Mouse (Mus musculus) 3T3-L1 (cell line): ENCODE data around the gene Dnah1.

Source experiments
- DNase-seq: peaks from one replicate; pipeline ENCODE4 v3.0.0-alpha.2; 2015; ENCODE audit warnings: low read depth, low spot score

The Dnah1 gene

DNA sequence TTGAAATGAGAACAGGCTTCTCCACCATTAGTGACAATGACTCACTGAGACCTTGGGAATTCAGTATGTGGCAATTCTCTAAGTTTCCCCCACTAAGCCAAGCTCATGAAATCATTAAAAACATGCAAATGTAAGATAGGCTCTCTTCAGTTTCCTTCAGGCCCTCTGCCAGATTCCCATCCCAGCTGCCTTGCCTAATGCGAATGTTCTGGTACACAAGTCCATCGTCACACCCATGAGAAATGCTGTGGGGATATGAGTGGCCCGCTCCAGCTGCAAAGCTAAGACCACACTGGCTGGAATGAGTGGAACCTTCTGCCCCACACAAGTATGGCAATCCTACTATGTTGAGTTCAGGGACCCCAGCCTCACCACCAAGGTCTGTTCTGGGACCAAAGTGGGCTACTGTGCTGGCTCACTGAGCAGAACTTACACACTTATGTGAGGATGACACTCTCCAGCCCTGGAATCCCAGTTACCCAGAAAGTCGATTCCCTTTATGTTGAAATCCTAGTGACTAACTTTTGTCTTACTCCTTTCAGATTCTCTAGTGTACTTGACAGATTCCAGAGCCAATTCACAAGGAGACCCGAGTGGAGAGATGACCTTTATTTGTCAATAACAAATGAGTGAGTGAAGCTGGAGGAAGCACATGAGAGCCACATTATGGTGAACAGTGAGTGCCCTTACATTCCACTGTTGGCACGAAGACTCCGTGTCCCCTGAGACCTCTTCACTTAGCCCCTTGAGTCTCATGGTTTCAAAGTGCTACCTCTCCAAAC is 86.4 kb downstream of the Dnah1 start:
- no peak for DNase-seq

DNA sequence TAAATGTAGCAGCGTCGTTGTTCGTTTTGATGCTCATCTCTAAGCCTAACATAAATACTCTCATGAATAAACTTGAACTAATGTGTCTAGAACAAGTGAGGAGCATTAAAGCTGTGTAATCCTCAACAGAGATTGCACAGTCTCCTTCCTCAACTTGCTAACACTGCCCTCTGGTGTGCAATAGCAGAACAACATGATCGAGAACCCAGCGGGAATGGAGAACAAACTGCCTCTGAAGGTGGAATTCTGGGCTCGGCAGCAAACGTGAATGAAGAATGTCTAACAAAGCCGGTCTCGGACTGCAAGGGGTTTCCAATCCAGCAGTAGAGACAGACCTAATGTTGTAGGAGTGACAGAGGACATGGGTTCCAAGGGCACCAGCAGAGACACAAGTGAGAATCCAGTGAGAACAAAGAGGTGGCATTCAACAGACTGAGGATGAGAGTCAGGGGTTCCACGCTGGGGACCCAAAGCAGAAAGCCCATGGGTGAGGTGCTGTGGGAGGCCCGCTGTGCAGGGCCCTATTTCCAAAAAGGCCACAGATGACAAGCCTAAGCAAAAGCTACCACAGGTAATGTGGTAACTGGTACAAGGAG is 89.6 kb downstream of the Dnah1 start:
- peak; percentile 78 for DNase-seq

DNA sequence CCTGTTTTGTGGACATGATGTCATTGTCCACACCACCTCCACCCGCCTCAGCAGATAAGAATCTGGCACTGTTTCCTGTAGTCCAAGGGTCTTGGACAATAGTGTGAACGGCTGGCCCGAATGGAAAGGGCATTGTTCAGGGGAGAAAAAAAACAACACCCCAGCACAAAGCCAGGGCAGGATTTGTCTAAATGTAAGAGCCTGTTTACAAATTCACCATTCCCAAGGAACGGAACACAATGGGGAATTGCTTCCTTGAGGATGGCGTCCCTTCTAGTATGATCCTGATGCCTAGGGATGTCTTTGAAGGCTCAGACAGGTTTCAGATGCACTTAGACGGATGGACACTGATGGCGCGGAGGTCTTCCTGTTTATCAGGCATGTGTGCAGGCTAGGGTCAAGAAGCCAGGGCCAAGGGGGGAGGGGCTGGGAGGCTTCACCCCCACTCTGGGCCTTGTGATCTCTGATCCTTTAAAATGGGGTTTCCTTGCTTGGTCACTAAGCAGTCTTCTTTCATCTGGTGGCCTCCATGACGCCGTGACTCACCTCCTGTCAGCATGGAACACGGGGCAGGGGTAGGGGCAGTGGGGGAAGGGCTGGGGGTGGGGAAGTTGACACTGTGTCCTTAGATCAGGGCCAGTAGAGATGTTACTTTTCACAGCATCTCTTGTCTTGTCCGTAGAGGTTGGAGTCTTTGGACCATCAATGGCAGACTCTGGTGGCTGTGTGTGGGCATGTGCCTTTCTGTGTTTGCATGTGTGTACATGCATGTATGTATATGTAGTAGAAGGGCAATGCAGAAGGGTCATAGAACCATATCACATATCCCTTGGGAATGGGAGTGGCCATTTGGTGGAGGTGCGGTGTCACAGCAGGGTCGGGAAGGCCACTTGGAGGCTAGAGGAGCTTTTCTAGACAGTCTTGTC is 90.4 kb downstream of the Dnah1 start:
- no peak for DNase-seq

DNA sequence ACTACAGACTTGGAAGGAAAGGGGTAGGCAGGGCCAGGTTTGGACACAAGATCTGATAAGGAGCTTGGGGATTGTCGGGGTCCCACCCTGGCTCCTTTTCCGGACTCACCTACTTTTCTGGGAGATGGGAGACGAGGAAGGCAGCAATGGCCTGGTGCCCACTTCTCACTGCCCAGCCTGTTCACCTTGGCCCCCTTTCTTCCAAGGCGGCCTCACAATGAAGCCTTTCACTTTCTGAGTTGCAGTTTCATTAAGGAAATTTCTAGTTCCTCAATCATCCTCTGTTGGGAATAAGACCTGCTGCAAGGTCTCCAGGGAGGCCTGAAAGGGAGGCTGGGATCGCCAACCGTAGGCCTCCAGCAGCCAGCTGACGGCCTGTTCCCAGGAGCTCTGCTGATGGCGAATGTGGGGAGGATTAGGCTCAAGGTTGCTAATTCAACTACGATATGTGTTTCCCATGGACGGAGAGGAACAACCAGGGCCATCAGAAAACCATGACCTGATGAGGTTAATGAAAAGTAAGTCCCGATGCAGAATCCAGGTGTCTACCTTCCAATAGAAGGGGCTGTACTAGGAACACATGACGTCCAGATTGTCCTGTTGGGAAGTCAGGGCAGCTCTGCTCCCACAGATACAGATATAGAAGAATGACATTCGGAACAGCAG is 91.2 kb downstream of the Dnah1 start:
- no peak for DNase-seq

DNA sequence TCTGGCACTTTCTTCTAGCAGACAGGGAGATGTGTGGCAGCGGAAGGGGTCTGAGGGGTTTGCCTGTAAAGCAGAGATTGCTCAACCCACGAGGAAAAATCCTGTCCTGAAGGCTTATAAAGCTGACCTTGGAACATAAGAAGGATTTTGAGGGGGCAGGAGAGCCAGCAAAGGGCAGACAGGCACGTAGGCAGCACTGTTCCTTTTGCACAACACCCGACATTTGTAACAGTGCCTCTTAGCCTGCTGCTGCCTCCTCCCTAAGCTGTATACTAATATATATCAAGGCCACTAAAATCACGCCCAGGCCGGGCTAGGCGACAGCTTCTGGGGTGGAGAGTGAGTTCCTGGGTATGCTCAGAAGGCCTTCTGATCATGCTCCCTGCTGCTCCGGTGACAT is 93.3 kb downstream of the Dnah1 start:
- no peak for DNase-seq

DNA sequence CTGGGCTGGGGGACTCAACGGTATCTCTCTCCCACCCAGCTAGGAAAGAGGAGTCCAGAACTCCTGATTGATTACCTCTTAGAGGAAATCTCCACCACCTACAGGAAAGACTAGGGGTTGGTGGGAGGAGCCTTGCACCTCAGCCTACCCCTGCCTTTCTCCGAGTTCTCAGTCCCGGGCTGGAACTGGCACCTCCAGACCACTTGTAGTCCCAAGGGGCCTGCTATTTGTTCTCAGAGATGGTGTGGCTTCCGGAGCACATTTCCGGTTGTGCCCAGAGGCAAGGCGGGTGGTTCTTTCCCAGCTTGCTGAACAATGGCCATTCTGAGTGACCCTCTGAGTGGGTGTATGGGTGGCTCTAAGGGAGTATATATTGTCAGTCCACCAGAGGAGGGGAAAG is 95.5 kb downstream of the Dnah1 start:
- no peak for DNase-seq

DNA sequence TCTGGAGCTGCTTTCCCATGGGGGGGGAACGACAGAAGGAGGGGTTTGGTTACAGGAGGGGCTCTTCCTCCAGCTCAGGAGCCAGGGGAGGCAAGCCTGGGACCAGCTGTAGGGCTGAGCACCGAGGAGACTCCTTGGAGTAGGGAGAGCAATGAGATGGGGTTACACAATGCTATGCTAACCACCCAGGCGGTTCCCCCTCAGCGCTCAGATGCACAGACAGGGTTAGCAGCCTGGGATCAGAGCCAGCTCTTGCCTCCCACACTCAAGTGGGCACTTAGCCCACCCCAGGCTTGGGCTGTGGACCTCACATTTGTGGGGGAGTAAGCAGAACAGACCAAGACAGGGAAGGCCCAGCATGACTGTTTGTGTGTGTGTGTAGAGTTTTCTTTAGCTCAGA is 96.7 kb downstream of the Dnah1 start:
- DNase-seq, result no peak

DNA sequence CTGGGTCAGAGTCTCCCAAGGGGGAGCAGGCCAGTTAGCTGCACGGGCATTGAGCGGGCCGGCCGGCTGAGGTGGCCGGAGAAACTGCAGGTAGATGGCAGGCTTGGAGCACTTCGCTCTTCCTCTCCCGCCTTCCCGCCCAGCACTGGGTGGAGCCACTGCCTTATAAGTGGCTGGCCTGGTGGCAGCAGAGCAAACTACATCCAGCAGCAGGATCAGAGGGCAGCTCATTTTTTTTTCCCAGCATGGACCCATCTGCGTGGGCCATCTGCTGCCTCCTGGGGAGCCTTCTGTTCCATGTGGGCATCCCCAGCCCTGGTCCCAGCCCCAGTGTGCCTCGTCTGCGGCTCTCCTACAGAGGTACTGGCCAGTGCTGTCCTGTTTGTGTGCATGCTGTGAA is 106.0 kb downstream of the Dnah1 start, which contains the start of gene Sema3g:
TSS of gene Sema3g (plus strand) at position 195 of the 400 bp plus-strand sequence.
- DNase-seq, result peak; percentile 60

DNA sequence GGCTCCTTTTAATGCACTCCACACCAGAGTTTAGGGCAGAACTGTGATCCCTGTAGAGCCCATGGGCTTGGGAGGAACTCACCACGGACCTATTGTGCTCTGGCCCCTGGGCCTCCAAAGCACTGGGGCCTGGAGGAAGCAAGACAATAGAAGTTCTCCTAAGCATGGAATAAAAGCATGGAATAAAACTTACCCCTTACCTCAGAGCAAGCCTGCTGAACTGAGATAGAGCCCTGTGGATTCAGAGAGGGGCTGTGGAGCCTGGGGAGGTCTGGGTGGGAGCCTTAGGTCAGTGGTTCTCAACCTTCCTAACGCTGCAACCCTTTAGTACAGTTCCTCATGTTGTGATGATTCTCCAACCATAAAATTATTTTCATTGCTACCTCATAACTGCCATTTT is 106.8 kb downstream of the Dnah1 start, which contains the start of gene Nisch:
TSS of gene Nisch (minus strand) at position 101 of the 400 bp plus-strand sequence.
- DNase-seq, result no peak

DNA sequence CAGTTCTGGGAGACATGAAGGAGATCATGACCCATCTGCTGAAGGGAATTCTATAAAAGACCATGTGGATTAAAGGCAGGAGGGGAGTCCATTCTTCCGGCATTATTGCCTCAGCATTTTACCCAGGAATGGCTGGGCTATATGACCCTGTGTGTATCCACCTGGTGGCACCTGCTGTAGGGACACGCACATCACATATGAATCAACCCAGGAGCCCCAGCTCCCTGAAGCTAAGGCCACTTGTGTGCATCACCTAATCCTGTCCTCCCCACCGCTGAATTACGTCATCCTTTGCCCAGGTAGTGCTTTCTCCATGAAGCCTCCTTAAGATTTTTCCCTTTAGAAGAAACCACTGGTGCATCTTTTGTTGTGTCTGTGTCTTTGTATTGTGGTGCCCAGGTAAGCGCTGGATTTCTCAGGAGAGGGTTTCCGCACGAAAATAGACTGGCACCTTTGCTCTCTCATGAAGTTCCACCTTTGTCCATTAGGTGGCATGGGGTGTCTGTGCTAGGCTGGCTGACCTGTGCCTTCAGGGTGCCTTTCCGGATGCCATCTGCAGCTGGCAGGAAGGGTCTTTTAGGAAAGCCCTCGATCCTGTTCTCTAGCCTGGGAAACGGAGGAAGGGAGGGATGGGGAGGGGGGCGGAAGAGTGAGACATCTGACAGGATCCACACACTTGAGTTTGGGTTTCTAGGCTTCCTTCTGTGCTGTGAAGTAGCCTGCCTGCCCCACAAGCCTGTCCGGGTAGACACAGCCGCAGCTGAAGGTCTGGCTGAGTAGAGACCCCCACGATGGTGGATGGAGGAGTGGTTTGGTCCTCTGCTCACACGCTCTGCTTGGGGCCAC is 108.3 kb downstream of the Dnah1 start:
- DNase-seq, result peak; percentile 69

DNA sequence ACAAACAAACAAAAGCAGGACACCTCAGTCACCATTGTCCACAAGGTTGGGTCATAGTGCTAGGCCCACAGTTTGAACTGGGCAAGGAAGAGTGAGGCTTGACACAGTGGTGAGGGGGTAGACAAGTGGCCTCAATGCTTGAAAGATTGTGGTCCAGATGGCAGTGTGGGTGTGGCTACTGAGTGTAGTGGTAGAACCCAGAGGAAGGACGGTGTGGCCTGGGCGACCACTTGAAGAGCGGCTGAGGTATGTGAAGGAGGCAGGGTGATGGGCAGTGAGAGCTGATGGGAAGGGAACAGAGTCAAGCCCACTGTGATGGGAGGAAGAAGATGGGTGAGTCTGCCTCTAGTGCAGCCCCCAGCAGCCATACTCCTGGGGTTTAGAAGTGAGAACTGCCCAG is 109.0 kb downstream of the Dnah1 start:
- no peak for DNase-seq

DNA sequence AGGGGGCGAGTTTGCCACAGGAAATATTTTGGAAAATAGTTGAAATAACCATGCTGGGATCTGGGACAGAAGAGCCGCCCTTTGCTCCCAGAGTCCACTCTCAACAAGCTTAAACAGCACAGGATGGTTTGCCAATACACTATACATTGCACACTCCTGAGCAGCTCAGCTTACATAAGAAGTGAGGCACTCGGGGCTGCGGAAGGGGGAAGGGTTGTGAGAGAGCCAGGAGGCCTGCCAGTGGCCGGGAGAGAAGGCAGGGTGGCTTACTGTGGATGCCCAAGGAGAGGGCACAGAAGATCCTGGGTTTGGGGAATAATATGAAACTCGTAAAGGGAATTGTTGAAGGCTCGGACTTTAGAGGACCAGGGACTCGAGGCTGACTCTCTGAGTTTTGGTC is 109.8 kb downstream of the Dnah1 start:
- no peak for DNase-seq

DNA sequence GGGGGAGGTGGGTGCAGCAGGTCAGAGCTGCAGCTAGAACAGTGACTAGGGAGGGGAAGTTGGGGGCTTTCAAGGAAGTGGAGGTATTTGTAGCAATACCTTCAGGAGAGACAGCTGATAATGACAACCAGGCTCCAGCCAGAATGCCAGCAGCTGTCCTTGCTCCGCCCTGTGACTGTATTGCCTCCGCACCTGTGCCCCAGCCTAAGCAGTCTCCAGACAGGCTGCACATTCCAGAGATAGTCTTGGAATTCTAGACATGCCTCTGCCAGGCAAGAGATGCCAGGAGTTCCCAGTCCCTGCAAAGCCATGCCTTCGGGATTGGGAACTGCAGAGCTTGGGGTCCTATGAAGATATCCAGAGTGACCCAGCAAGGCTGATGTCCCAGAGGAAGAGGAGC is 111.2 kb downstream of the Dnah1 start:
- DNase-seq, result no peak

DNA sequence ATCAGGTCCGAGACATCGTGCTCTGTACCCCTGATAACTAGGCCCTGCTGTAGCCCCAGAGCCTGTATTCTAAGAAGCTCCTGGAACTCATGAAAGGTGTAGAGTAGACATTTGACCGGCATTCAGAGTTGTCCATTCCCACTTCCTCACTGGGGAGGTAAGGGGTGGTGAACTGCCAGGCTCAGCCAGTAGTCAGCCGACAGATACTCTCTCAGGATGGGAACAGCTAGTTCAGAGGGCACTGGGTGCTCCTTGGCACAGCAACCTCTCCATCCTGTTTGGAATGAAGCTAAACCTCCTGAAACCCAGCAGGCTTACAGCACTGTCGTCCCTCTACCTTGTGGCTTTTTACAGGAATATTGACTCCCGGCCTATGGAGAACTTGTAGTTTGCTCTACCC is 111.8 kb downstream of the Dnah1 start:
- no peak for DNase-seq
